Mouse (Mus musculus): Measurements from ENCODE around the gene Lrg1.

GRCm38 (mm10) chr17:56131814-56132213 lies 10.0 kb upstream of the Lrg1 start:
- TF ChIP-seq POLR2A (IDR thresholded peaks at IDR 0.05; ENCODE audit: borderline replicate concordance, low read depth, low read length) = no peak
- peak; percentile 94 for TF ChIP-seq CTCF (IDR thresholded peaks at IDR 0.05; ENCODE audit: low read depth, low read length)

Measured in bone marrow macrophage, adult 2 months (primary cell).